Mouse (Mus musculus) right cerebral cortex, postnatal 4 days (tissue): ENCODE data around the gene Rplp0.
"Not testable (repeated sequence)": the region's sequence is repeated elsewhere in the genome, so short reads cannot be mapped to it uniquely, and the experiment has no call there.

ENCODE experiments used
- DNase-seq: peaks from one replicate; pipeline ENCODE4 v3.0.0-alpha.2; 2022

Rplp0 gene

GRCm38 (mm10) chr5:115559237-115560101 lies at the start of gene Rplp0:
Gene Rplp0 (plus strand): TSS chr5:115559467.
- peak; percentile 100 for DNase-seq

- DNase-seq, result no peak
Observed at GRCm38 (mm10) chr5:115509790-115510689, 49.2 kb upstream of the Rplp0 start.

- DNase-seq, result no peak
Observed at GRCm38 (mm10) chr5:115512375-115512774, 46.9 kb upstream of the Rplp0 start.

- DNase-seq, result no peak
Observed at GRCm38 (mm10) chr5:115513246-115513645, 46.0 kb upstream of the Rplp0 start.

GRCm38 (mm10) chr5:115513721-115514120 lies 45.5 kb upstream of the Rplp0 start:
- DNase-seq, result no peak

GRCm38 (mm10) chr5:115514346-115514745 lies 44.9 kb upstream of the Rplp0 start:
- DNase-seq, result no peak

GRCm38 (mm10) chr5:115514896-115515587 lies 44.2 kb upstream of the Rplp0 start:
- no peak for DNase-seq

GRCm38 (mm10) chr5:115516081-115516907 lies 43.0 kb upstream of the Rplp0 start:
- DNase-seq, result no peak

GRCm38 (mm10) chr5:115516908-115517307 lies 42.4 kb upstream of the Rplp0 start:
- no peak for DNase-seq

- DNase-seq, result no peak
Observed at GRCm38 (mm10) chr5:115517501-115517900, 41.8 kb upstream of the Rplp0 start.

GRCm38 (mm10) chr5:115518214-115518613 lies 41.1 kb upstream of the Rplp0 start:
- DNase-seq, result not testable (repeated sequence)

GRCm38 (mm10) chr5:115520325-115520869 lies 38.9 kb upstream of the Rplp0 start:
- DNase-seq, result no peak

- DNase-seq, result no peak
Observed at GRCm38 (mm10) chr5:115521553-115522461, 37.5 kb upstream of the Rplp0 start.

- no peak for DNase-seq
Observed at GRCm38 (mm10) chr5:115522531-115522930, 36.7 kb upstream of the Rplp0 start.

GRCm38 (mm10) chr5:115522981-115523499 lies 36.2 kb upstream of the Rplp0 start:
- no peak for DNase-seq

GRCm38 (mm10) chr5:115523971-115524370 lies 35.3 kb upstream of the Rplp0 start:
- no peak for DNase-seq

GRCm38 (mm10) chr5:115524471-115524870 lies 34.8 kb upstream of the Rplp0 start:
- no peak for DNase-seq

- DNase-seq, result no peak
Observed at GRCm38 (mm10) chr5:115525416-115525815, 33.9 kb upstream of the Rplp0 start.

- no peak for DNase-seq
Observed at GRCm38 (mm10) chr5:115525943-115526342, 33.3 kb upstream of the Rplp0 start.

GRCm38 (mm10) chr5:115526456-115527202 lies 32.6 kb upstream of the Rplp0 start:
- no peak for DNase-seq
